Mouse (Mus musculus): Measurements from ENCODE around the gene Ifitm3.
"Not testable (repeated sequence)": the region's sequence is repeated elsewhere in the genome, so short reads cannot be mapped to it uniquely, and the experiment has no call there.

The Ifitm3 gene

DNA sequence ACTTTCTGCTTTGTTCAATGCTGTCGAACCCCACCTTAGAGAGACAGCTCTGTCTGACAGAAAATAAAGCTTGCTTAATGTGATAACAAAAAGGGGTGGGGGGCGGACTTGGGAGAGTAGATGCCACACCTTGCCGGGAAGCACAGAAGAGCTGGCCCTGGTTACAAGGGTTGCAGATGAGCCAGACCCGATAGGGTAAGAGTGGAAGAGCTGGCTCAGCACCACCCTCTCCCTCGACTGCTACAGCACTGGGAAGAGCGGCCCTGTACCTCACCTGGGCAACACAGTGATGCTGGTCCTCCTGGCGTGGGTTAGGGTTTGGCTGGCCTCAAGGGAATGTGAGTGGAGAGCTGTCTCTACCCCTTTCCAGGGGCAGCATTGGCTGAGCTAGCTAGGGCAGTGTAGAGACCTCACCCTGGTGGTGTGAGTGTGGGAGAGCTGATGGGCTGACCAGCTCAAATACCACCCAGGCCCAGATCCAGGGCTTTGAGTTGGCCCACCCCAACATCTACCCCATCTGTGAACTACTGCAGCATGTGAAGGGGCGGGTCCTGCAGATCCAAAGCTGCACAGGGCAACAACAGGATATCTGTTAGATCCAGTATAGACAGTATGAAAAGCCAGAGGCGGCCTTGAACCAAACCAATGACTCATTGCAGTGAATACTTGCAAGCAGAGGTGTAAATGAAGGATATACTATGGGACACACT lies 22.0 kb upstream of the Ifitm3 start:
- DNase-seq, result no peak

DNA sequence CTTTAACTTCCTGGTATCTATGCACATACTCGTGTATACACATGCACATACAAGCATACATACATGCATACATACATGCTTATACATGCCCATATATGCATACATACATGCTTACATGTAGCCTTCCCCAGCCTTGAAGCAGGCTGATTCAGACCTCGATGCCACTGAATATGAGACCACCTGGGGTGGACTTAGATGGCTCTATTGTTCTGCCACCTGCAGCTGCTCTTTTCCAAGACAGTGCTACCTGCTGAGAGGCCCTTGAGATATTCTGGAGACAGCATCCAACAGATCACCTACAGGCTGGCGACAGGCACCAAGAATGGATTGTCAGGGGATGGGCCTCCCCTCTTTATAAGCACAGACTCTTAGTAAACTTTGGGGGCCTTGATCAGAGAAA lies 19.8 kb upstream of the Ifitm3 start:
- DNase-seq, result no peak

DNA sequence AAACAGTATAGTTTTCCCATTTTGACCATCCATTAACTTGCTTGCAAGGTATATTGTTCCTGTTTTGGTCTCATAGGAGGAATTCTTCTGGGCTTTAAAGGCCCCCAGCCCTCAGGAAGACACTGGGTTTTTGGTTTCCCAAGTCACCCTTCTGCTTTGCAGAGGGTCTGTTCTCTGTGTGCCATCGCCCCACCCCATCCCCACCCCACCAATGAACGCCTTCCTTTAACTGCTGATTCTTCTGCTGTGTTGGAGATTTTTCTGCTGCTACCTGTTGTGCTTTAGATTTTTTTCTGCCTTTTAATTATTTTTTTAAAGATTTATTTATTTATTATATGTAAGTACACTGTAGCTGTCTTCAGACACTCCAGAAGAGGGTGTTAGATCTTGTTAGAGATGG lies 18.3 kb upstream of the Ifitm3 start, which contains the start of gene Gm17387:
Gm17387 (plus strand) TSS at position 301 of the 400 bp plus-strand sequence.
- no peak for DNase-seq

DNA sequence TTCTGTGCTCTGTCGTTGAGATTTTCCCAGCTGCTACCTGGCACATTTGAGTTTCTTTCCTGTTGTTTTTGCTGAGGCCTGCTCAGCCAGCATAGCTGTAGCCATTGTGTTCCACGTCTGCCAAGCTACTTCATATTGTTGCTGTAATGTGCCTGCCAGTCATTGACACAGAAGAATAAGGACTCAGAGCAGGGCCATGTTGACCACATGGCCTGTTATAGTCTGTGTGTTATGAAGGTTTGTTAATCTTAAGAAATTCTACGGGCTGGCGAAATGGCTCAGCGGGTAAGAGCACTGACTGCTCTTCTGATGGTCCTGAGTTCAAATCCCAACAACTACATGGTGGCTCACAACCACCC lies 16.1 kb upstream of the Ifitm3 start:
- DNase-seq, result no peak

DNA sequence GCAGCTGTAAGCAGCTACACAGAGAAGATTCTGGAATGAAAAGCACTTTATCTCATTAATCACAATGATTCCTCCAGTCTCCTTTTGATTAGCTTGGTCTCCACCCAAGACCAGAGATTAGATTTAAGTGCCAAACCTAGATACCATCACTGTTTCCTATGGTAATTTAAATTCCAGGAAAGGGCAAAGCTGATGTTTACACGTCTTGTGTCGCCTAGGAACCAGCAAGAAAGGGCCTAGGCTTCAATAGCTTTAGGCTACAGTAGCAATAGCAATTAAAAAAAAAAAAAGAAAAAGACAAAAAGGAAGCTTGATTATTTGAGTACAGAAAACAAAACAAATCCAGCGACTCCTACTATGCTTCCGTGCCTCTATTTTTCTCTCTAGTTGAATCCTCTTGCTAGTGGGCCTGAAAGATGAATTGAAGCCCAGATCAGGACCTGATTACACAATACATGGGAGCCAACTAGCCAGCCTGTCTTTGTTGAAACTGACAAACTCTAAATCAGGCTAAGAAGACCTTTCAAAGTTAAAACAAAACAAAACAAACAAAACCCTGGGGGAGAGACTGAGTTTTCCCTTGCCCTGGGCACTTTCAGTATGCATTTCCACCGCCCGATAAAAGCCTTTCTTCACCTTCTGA lies 15.6 kb upstream of the Ifitm3 start:
- DNase-seq, result no peak

DNA sequence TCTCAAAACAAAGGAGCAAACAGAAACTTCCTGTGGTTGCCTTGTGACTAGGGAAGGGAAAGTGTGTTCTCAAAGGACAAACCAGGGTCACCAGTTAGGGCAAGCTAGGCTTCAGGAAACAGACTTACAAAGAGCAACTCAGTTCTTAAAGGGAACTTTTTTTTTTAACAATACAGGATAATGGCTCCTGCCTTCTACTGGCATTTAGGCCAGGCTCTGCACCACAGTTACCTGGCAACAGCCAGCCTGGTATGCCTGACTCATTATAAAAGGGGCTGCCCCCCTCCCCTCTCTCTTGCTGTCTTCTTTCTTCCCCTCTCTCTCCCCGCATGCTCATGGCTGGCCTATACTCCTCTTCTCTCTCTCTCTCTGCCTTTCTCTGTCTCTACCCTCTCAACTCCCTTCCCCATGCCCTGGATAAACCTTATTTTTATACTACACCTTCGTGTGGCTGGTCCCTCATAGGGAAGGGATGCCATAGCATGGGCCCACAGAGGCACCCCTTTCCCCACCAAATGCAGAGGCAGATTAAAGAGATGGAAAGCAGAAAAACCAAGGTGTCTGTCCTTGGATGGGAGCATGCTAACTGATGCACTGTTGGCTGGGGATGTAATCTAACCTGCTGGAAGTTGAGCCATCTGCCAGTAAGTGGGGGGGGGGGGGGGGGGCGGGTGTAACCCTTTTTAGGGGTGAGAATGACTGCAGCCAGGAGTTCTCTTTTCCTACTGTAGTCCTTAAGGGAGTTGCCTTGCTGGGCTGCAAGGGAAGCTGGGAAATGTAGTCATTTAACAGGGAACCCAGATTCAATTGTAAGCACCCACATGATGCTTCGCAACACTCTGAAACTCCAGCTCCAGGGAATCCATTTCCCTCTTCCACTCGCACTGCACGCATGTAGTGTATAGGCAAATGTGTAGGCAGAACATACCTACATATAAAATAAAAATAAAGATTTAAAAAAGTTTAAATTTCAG lies 14.6 kb upstream of the Ifitm3 start:
- DNase-seq, result no peak

DNA sequence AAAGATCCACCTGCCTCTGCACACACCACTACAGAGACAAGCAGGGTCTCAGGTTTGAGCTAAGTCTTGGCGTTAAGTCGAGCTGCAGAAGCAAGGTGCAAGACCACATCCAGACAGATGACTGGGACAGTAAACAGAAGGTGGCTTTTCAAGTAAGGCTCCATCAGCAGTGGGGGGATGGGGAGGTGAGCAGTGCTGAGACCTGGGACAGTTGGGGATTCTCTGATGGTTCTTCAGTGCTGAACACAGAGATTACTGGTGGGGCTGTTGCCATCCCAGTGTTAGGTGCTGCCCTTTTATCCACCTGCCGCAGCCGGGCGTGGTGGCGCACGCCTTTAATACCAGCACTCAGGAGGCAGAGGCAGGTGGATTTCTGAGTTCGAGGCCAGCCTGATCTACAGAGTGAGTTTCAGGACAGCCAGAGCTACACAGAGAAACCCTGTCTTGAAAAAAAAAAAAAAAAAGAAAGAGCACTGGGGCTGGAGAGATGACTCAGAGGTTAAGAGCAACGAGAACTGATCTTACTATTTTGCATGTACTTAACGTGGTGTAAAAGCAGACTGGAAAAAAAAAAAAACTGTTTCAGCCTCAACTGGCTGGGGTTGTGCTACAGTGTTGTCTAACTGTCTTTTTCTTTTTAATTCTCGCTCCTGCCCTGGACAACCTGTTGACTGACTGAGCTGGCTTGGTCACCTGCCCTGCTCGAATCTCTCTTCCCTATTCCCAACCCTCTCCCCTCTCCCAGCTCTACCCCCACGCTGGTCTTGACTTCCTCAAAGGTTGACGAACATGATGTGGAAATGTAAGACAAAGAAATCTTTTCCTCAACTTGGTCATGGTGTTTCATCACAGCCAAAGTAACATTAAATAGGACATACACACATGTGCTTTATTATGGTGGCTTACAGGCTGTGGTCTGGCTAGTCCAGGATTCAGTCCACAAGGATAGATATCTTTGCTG lies 11.2 kb upstream of the Ifitm3 start:
- DNase-seq, result no peak

DNA sequence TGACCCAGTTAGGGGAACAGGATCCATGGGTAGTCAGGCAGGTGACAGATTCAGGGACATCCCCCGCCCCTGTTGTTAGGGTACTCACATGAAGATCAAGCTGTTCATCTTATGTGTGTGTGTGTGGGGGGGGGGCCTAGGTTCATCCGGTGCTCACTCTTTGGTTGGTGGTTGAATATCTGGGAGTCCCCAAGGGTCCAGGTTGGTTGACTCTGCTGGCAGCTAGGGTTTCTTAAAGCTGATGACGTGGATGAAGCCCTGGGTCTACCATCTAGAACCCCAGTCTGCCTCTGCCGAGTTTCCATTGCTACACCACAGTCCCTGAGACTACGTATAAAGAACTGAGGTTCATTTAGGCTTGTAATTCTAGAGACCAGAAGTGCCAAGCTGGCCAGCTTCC lies 8.5 kb upstream of the Ifitm3 start:
- no peak for DNase-seq

DNA sequence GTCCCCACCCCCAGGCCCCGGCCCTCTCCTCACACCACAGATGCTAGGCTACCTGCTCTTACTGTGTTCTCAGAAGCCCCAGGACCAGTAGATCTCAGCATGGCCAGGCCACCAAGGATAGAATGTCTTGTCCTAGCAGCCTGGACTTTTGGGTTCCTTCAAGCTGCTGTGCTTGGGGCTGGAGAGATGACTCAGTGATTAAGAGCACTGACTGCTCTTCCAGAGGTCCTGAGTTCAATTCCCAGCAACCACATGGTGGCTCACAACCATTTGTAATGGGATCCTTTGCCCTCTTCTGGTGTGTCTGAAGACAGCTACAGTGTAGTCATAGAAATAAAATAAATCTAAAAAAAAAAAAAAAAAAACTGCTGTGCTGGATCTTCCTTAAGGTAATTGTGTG lies 7.3 kb upstream of the Ifitm3 start, which contains the start of gene Ifitm6:
Ifitm6 (minus strand) TSS at position 101 of the 400 bp plus-strand sequence.
- not testable (repeated sequence) for DNase-seq

DNA sequence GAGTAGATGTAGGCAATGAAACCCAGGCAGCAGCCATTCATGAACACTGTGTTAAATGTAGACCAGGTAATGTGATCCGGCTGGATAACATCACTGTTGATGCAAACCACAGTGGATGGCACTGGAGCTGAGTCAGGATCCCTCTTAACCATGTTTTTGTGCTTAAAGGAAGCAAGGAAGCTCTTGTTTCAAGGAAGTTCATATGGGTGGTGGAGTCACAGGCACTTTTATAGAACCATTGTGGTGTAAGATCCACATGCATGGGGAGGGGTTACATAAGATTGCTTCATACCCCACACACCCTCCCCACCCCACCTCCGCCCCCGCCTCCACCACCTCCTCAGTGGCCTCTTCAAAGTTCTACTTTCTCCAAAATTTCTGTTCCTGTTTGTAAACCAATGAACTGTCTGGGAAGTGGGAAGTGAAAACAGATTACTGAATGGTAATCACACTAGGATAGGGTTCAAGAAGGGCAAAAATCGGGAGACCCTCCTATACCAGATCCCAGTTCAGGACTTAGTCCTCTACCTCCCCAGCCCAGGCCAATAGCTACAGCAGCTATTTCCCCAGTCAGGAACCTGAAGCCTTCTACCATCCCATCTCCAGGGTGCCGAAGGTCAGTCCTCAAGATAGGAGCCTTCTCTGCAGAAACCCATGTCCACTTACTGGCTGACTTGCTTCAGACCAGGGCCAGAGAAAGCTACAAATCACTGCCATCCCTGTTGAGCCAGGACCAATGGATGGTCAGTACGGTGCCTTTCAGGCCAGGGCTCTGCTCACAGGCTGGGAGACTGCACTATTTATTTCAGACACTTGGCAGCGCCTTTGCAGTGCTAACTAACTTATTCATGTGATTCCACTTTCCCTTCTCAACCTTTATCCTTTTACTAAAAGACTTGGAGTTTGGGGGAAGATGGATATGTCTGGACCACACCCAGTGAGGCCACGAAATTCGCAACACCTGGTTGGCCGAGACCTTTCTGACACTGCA lies 6.4 kb upstream of the Ifitm3 start:
- no peak for DNase-seq

DNA sequence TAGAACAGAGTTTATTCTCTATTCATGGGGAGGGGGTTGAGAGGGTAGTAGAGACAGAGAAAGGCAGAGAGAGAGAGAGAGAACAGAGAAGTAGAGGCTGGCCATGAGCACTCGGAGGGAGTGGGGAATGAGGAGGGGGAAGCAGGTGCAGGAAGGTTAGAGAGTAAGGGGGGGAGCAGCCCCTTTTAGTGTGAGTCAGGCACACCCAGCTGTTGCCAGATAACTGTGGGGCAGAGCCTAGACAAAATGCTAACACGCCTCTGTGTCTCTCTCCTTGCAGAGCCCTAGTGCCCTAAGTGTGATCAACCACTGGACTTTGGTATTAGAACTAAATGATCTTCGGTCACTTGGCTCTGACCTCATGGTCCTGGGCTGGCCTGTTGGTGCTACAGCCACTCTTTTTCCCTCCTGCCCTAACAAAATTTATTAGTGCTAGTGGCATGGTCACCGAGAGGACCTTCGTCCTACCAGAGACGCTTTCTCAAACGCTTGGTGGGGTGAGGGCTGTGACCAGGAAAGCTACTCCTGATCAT lies 734 bp upstream of the Ifitm3 start:
- DNase-seq, result no peak

DNA sequence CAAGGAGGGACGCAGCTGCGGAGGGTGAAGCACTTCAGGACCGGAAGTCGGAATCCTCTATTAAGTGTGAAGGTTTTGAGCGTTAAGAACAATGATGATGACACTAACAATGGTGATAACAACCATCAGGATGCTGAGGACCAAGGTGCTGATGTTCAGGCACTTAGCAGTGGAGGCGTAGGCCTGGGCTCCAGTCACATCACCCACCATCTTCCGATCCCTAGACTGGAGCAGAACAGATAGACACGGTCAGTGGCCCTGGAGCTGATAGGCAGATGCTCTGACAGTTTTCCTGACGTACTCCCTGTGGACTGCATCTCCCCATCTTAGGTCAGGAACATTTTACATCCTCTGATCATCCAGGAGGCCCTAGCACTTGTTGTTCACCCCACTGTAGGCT lies 905 bp downstream of the Ifitm3 start:
- no peak for DNase-seq

DNA sequence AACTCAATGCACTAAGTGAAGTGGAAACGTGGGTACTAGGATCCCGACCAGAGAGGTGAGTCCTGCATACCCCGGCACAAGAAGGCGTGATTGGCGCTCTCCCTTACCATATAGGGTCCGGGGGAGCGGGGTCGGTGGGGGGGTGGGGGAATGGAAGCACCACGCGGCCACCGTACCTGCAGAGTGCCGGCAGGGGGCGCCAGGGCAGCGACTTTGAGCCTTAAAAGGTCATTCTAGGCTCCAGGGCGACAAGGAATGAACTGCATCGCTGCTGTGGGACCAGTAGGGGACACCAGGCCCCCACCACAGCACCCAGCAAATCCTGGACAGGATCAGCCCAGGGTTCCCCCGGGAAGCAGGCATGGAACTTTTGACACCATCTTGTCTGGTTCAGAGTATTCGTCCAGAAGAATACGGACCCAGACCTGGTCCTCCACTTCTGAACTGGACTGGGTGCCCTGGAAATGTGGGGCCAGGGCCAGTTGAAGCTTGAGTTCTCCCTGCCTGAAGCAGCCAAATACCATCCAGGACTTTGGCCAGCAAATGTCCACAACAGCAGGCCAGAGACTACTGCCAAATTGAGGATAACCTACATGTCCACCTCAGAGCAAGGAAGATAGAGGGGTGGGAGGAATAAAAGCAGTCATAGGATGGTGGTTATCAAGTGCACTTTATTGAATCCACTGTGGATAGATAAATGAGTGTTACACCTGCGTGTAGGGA lies 1.5 kb downstream of the Ifitm3 start:
- DNase-seq, result peak; percentile 72

DNA sequence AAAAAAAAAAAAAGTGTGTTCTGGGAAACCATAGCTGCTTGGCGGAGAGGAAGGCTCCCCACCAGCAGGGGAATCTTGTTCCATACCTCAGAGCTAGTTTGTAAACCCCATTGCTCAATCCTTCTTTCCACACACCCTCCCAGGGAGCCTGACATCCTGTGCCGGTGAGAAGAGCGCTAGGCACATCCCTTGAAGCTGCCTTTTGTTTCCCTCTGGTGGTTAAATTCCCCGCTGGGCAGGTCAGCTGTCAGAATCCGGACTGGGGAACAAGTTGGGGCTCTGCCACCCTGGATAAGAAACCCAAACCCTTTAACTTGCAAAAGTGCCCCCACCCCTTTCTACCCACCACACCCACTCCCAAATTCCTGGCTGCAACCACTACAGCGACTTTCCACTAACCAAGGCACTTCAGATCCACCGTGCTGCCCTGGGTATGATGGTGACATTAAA lies 2.2 kb downstream of the Ifitm3 start:
- no peak for DNase-seq

DNA sequence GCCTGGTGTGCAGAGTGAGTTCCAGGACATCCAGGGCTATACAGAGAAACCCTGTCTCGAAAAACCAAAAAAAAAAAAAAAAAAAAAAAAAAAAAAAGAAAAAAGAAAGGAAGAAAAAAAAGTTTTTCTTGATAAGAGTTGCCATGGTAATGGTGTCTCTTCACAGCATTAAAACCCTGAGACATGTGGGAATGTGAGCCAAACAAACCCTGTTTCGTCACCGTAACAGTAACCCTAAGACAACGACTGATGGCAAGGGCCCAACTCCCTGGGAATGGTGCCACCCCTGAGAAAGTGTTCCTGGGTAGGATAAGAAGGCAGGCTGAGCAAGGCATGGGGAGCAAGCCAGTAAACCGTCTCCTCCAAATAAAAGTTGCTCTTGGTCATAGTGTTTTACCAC lies 3.7 kb downstream of the Ifitm3 start:
- peak; percentile 30 for DNase-seq

DNA sequence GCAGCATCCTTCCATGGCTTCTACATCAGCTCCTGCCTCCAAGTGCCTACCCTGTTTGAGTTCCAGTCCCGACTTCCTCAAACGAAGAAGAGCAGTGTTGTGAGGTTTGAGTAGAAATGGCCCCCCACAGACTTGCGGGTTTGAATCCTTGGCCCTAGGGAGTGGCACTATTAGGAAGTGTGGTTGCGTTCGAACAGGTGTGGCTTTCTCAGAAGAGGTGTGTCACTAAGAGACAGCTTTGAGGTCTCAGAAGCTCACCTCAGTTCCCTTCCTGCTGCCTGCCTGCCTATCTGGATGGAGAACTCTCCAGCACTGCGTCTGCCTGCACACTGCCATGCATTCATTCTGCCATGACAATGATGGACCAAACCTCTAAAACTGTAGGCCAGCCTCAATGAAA lies 4.1 kb downstream of the Ifitm3 start:
- DNase-seq, result no peak

DNA sequence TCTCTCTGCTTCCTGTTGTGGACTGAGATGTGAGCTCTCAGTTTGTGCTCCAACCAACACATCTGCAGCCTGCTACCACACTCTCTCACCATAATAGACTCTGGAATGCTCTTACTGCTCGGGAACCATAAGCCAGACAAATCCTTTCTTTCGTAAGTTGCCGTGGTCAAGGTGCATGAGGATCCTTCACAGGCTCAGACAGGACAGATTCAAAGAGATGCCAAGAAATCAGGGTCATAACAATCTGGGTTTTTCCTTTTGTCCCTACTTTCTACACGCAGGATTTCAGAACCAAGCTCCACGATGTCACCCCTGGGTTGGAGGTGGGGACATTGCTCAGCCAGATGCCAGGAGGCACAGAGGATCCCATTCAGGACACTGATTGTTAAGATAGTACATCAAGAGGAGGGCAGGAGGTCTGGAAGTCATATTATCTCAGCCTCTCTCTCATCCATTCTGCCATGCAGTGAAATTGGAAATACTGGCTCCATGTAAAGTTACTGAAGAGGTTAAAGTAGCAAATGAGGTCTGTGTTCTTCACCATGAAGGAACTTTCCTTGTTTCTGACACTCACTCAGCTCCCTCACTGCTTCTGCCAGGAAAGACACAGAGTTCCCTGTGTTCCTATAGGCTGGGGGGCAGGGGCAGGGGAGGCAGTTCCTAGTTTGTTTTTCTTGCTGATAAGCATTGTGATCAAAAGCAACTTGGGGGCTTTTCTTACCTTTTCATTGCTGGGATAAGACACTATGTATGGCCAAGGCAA lies 7.1 kb downstream of the Ifitm3 start:
- DNase-seq, result no peak

DNA sequence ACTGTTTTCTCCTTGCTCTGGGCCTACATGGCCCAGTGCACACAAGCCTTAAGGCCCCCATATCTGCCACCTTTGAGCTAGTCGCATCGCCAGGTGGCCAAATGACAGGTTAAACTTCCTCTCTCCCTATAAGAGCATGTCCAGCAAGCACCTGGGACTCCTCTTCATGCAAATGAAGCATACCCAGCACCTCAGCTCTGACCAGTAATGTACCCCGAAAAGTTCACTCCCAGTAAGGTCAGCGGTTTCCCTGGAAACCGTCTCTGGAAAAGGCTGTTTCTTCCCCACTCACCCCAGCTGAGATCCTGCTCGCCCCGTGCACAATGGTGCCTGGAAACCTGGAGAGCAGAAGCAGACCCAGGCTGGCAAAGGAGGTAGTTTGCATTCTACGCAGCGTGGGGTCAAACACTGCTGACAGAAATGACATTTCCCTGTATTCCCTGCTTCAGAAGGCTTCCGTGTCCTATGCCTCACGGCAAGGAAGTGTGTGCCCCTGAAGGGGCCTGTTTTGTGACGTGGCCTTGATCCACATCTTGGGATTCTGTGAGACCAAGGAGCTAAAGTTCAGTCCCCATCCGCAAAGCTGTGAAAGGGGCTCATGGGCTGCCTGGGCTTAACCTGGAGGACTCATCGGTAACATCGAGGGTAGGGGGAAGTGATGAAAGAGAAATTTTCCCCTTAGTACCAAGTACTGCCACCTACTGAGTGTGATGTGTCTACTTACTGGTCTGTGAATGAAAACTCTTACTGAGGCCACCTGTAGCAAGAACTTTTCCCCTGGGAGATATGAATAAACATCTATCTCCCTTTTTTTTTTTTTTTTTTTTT lies 9.5 kb downstream of the Ifitm3 start:
- DNase-seq, result no peak

Measured in right cerebral cortex, postnatal 14 days (tissue).